Mouse (Mus musculus) testis, adult 2 months (tissue): ENCODE data around the gene Alox12b.

ENCODE experiments used
- CTCF ChIP-seq: fragments of 200-500 bp; IDR thresholded peaks from 2 replicates; pipeline ENCODE4 v1.5.1; 2012; ENCODE audit warnings: low read depth, mild to moderate bottlenecking, inconsistent platforms, low read length, moderate library complexity; ENCODE audit not compliant: control insufficient read depth, insufficient read depth, insufficient replicate concordance
- POLR2A ChIP-seq: fragments of 200-500 bp; IDR thresholded peaks from 2 replicates; pipeline ENCODE4 v1.6.1; 2012; ENCODE audit warnings: low read depth, mild to moderate bottlenecking, inconsistent platforms, low read length, moderate library complexity; ENCODE audit not compliant: control insufficient read depth

- TF ChIP-seq CTCF (no peak), POLR2A (no peak)
Measured at GRCm38 (mm10) chr11:69172606-69173005, 15.8 kb downstream of the Alox12b start.
